Mouse (Mus musculus): ENCODE data around the gene Acin1. TPM values are rescaled to one million over a fixed set of nuclear protein-coding genes. Genes with fewer than 3 reads are reported as not detected.

Gene Acin1
- polyA plus RNA-seq, 1 experiment from 2014 or later: 113 TPM

DNA sequence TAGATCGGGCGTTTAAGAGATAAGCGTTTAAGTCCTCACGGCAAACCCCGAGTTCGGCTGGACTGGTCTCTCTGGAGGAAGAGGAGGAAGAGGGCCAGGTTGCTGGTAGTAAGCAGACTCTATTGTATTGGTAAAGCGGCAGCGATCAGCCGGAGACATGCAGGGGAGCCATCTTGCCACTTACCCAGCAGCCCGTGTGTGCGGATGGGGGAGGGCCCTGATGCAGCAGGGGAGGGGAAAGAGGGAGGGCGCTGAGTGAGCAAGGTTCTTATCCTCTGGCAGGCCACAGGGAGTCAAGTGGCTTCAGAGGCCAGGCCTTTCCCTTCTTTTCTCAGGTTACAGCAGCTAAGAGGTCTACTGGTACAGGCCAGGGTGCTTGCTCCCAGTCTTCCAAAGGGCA is 33.2 kb downstream of the Acin1 start:
- no peaks in the 10 kb centered on the region for H3K9me3 ChIP-seq (replicated peaks)
- peaks cover 58% of the 10 kb centered on the region for H3K36me3 ChIP-seq
- WGBS: under 1% methylated on average over 12 of the region's 12 CpGs
- H3K9ac ChIP-seq (replicated peaks): peak overlapping the region; percentile 62
- peaks cover 49% of the 10 kb centered on the region for H3K4me1 ChIP-seq
- H3K4me3 ChIP-seq (replicated peaks): peak overlapping the region; percentile 57
- H3K27ac ChIP-seq (replicated peaks): peak overlapping the region; percentile 84
- H3K27me3 ChIP-seq (replicated peaks): no peaks in the 10 kb centered on the region
- ATAC-seq (ENCODE audit: low FRiP score): peak; percentile 77
- peak overlapping the region; percentile 65 for H3K4me2 ChIP-seq

DNA sequence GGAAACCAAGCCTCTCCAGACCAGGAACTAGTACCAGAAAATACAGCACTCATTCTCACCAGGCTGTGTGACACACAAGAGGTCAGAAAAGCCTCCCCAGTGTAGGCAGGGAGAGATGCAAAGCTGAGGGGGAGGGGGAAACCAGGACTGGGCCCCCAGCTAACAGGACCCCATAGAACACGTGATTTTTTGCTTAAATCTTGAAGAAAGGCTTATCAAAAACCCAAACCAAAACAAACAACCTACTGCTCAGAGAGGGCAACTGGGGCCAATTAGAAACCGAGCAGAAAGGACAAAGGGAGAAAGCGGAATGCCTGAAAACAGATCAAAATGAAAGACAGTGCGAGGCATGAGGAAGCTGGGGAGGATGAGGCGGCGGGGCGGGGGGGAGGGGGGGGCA is 33.9 kb downstream of the Acin1 start:
- Histone ChIP-seq H3K4me3 (replicated peaks) (peak overlapping the region; percentile 57), H3K27me3 (replicated peaks) (no peaks in the 10 kb centered on the region), H3K9ac (replicated peaks) (peak overlapping the region; percentile 62), H3K36me3 (peaks cover 57% of the 10 kb centered on the region), H3K4me2 (peak overlapping the region; percentile 65), H3K27ac (replicated peaks) (peak overlapping the region; percentile 84), H3K9me3 (replicated peaks) (no peaks in the 10 kb centered on the region), H3K4me1 (peaks cover 54% of the 10 kb centered on the region)
- ATAC-seq (ENCODE audit: low FRiP score): no peak; the same call in 1 of the 2 replicates
- whole genome bisulfite sequencing: 0% methylated on average over 7 of the region's 7 CpGs

DNA sequence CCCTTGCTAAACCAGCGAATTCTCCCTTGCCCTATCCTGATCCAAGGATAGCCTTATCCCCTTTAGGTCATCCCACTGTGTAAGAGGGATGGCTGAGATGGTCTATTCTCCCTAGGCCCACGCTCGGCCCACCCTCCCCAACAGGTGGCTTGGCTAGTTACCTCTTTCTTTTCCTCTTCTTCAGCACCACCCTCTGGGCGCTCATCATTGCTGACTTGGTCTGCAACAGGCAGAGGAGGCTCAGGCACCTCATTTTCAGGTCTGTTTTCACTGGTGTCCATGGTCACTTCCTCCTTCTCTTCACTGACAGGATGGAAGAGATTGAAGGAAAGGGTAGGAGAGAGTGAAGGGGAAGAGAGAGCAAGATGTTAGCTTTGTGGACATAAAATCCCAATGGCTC is 35.2 kb downstream of the Acin1 start:
- no peaks in the 10 kb centered on the region for H3K27me3 ChIP-seq (replicated peaks)
- peaks cover 57% of the 10 kb centered on the region for H3K36me3 ChIP-seq
- 0 out of 2 replicates have a peak overlapping the region, but pooled peaks have one; percentile 62 for H3K9ac ChIP-seq (replicated peaks)
- ATAC-seq (ENCODE audit: low FRiP score): peak; percentile 15; the same call in 1 of the 2 replicates
- H3K4me3 ChIP-seq (replicated peaks): peak overlapping the region; percentile 57; the same call in 1 of the 2 replicates
- peak overlapping the region; percentile 84; the same call in 1 of the 2 replicates for H3K27ac ChIP-seq (replicated peaks)
- H3K4me1 ChIP-seq: peaks cover 54% of the 10 kb centered on the region
- 88% methylated on average over 4 of the region's 4 CpGs for WGBS
- H3K9me3 ChIP-seq (replicated peaks): no peaks in the 10 kb centered on the region
- peak overlapping the region; percentile 65 for H3K4me2 ChIP-seq

DNA sequence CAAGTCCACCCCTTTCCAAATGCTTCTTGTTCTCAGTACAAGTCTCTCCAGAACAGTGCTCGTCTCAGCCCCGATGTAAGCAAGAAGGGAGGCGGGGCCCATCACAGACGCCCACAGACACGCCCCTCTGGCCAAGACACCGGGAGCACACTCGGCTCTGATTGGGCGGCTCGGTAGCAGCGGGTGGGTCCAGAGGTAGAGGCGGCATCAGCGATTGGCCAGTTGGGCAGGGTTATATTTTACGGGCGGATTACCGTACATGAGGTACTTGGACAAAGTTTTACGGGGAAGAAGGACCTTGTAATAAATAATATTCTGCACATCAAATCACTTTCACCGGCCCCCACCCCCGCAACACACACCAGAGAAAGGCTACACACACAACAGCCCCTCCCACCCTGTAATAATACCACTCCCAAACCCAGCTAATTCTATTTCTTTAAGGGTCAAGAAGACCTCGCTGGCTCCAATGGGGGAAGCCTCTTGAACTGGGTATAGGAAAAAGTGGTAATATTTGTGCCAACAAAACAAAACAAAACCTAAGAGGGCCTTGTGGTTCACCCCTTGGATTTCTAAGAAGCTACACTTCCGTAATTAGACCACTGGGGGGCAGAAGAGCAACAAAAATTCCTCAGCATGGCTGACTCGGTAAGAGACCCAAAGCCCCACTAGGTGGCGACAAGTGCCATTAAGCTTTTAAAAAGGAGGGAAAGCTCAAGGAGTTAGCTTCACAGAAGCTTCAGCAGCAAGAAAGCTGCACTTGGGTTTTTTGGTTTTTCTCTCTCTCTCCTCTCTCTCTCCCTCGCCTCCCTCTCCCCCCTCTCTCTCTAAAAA is 35.9 kb downstream of the Acin1 start:
- no peak overlapping the region for H3K9ac ChIP-seq (replicated peaks)
- H3K27me3 ChIP-seq (replicated peaks): no peaks in the 10 kb centered on the region
- no peaks in the 10 kb centered on the region for H3K9me3 ChIP-seq (replicated peaks)
- H3K4me1 ChIP-seq: peaks cover 54% of the 10 kb centered on the region
- H3K27ac ChIP-seq (replicated peaks): 0 out of 2 replicates have a peak overlapping the region, but pooled peaks have one; percentile 84
- no peak overlapping the region; the same call in 1 of the 2 replicates for H3K4me3 ChIP-seq (replicated peaks)
- H3K36me3 ChIP-seq: peaks cover 57% of the 10 kb centered on the region
- H3K4me2 ChIP-seq: peak overlapping the region; percentile 65
- WGBS: 66% methylated on average over 23 of the region's 23 CpGs
- peak; percentile 37 for ATAC-seq (ENCODE audit: low FRiP score)

DNA sequence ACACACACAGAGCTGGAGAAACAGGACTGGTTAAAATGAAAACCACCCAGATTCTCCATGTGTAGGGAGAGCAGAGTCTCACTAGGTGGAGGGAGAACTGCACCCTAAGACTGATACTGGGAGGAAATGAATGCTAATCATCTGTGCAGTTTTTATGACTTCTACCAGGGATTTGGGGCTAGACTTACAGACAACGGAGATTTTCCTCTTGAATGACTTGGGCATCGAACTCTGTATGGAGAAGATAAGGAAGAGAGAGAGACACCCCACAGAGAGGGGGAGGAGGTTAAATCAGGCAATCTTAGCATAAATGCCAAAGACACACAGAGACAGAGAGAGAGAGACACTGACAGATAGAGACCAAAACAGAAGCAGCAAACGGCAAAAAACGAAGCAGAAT is 38.8 kb downstream of the Acin1 start:
- no peak for ATAC-seq (ENCODE audit: low FRiP score)
- whole genome bisulfite sequencing: 80% methylated on average over 4 of the region's 4 CpGs

DNA sequence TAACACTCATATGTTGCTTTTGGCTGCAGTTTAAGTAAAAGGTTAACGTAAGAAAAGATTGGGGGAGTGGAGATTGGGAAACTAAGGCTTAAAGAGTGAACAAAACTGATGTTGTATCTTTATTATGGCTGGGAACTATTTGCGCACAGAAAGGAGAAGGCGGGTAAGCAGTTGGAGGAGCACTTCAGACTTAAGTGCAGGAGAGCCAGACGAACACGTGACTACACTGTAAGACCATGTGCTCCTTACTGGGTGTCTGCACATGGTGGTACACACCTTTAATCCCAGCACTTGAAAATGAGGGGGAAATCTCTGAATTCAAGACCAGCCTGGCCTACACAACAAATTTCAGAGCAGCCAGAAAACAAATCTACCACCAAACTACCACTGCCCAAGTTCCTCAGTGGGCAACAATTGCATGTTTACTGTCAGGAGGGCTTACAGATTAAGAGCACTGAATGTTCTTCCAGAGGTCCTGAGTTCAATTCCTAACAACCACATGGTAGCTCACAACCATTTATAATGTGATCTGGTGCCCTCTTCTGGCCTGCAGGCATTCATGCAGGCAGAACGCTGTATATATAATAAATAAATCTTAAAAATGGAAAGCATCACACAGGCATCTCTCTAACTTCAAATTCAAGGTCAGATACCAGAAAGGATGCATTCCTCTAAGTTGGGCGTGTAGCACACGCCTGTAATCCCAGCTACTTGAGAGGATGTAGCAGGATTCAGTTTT is 39.7 kb downstream of the Acin1 start:
- WGBS: 93% methylated on average over 8 of the region's 8 CpGs
- Histone ChIP-seq H3K4me2 (no peak overlapping the region), H3K36me3 (peaks cover 88% of the 10 kb centered on the region), H3K4me3 (replicated peaks) (no peak overlapping the region), H3K9ac (replicated peaks) (no peak overlapping the region), H3K27me3 (replicated peaks) (no peaks in the 10 kb centered on the region), H3K27ac (replicated peaks) (no peak overlapping the region), H3K9me3 (replicated peaks) (no peaks in the 10 kb centered on the region), H3K4me1 (peaks cover 37% of the 10 kb centered on the region)
- no peak for ATAC-seq (ENCODE audit: low FRiP score)

More for the DNA sequence above, 38.8 kb downstream of the Acin1 start:
- H3K36me3 ChIP-seq: peaks cover 81% of the 10 kb centered on the region
- peaks cover 45% of the 10 kb centered on the region for H3K4me1 ChIP-seq
- H3K27ac ChIP-seq (replicated peaks): no peak overlapping the region
- no peak overlapping the region for H3K9ac ChIP-seq (replicated peaks)
- H3K27me3 ChIP-seq (replicated peaks): no peaks in the 10 kb centered on the region
- H3K4me3 ChIP-seq (replicated peaks): no peak overlapping the region
- no peaks in the 10 kb centered on the region for H3K9me3 ChIP-seq (replicated peaks)
- H3K4me2 ChIP-seq: no peak overlapping the region

DNA sequence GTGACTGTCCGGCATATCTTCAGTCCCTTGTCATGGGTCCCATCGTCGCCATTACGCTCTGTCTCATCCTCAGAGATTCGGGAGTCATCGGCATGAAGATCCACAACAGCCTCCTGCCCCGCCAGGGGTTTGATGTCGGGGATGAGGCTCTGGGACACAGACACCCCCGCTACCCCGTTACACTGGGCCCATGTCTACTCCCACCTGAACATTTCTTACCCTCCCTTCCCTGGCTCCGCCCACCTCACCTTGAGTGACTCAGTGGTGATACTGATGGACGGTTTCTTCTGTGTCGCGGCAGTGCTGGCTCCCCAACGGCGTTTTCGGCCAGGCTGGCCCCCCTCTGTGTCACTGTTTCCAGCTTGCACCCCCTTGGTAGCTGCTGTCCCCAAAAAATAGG is 40.3 kb downstream of the Acin1 start:
- no peak overlapping the region for H3K4me2 ChIP-seq
- no peak overlapping the region for H3K27ac ChIP-seq (replicated peaks)
- peaks cover 34% of the 10 kb centered on the region for H3K4me1 ChIP-seq
- H3K9me3 ChIP-seq (replicated peaks): no peaks in the 10 kb centered on the region
- H3K9ac ChIP-seq (replicated peaks): no peak overlapping the region
- 95% methylated on average over 17 of the region's 17 CpGs for WGBS
- no peak for ATAC-seq (ENCODE audit: low FRiP score)
- peaks cover 85% of the 10 kb centered on the region for H3K36me3 ChIP-seq
- no peak overlapping the region for H3K4me3 ChIP-seq (replicated peaks)
- no peaks in the 10 kb centered on the region for H3K27me3 ChIP-seq (replicated peaks)

DNA sequence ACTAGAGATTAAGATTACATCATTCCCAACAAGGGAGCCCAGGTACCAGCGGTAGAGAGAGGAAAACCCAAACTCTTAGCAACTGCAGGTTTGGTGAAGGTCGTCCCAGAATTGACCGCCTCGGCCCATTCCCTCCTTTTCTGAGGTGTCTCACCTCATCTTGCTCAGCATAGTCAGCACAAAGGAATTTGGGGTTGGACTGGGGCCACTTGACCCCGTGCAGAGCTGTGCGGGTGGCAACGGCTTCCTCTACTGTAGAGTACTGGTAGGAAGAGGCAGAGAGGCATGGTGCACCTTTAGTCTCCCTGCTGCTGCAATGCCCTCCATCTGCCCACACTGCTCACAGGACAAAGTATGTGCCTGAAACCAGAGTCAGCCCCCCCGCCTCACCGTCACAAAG is 42.4 kb downstream of the Acin1 start:
- 92% methylated on average over 9 of the region's 9 CpGs for WGBS
- H3K36me3 ChIP-seq: peaks cover 67% of the 10 kb centered on the region
- no peaks in the 10 kb centered on the region for H3K9me3 ChIP-seq (replicated peaks)
- no peak overlapping the region for H3K4me2 ChIP-seq
- H3K4me1 ChIP-seq: peaks cover 26% of the 10 kb centered on the region
- H3K27ac ChIP-seq (replicated peaks): no peak overlapping the region
- ATAC-seq (ENCODE audit: low FRiP score): no peak
- H3K4me3 ChIP-seq (replicated peaks): no peak overlapping the region
- H3K9ac ChIP-seq (replicated peaks): no peak overlapping the region
- no peaks in the 10 kb centered on the region for H3K27me3 ChIP-seq (replicated peaks)

DNA sequence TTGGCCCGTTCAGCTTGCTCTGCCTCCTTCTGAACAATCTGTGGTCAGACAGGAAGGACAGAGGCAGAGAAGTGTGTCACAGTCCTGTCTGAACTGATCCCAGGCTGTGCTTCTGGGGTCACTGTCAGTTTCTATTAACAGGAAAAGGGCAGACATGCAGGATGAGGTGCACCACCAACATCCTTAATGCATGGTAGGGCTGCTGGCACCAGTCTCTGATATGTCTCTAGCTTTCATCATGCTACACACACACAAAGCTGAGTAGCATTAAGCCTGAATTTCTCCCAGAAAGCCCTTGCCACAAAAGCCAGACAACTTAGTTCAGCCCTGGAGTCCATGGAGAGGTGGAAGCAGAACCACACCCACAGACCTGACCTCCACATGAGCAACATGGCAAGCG is 43.7 kb downstream of the Acin1 start:
- no peak for ATAC-seq (ENCODE audit: low FRiP score)
- H3K27ac ChIP-seq (replicated peaks): no peak overlapping the region
- WGBS: 91% methylated on average over 2 of the region's 2 CpGs
- no peak overlapping the region for H3K9ac ChIP-seq (replicated peaks)
- no peak overlapping the region for H3K4me2 ChIP-seq
- H3K4me1 ChIP-seq: peaks cover 28% of the 10 kb centered on the region
- no peaks in the 10 kb centered on the region for H3K9me3 ChIP-seq (replicated peaks)
- no peaks in the 10 kb centered on the region for H3K27me3 ChIP-seq (replicated peaks)
- H3K36me3 ChIP-seq: peaks cover 61% of the 10 kb centered on the region
- H3K4me3 ChIP-seq (replicated peaks): no peak overlapping the region

DNA sequence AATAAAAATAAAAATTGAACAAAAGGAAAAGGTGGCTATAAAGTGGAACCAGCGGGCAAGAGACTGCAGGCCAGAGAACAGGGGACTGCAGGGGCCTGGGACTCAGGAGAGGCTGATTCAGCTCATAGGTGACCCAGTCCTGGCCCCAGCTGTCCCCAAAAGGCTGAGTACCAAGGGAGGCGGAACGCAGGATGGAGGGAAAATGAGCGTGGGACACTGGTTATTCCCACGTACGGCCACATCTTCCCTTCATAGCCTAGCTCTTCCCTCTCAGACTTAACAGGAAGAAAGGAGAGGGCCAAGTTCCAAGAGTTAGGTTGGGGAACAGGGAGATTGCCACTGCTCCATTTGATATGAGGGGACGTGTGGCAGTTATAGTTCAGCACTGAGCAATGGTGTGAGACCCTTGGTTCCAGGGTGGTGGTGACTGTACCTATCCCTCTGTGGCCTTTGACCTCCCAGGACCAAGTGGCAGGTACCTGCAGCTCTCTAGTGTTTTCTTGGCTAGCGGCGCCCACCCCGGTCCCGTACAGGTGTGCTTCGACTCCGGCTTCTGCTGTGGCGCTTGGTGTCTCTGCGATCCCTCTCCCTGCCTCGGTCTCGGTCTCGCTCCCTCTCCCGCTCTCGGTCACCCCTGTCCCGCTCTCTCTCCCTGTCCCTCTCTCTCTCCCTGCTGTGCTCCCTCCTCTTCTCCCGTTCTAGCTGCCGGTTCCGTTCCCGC is 44.3 kb downstream of the Acin1 start:
- no peaks in the 10 kb centered on the region for H3K27me3 ChIP-seq (replicated peaks)
- no peak for ATAC-seq (ENCODE audit: low FRiP score)
- H3K4me3 ChIP-seq (replicated peaks): no peak overlapping the region
- H3K36me3 ChIP-seq: peaks cover 62% of the 10 kb centered on the region
- no peak overlapping the region for H3K9ac ChIP-seq (replicated peaks)
- H3K4me1 ChIP-seq: peaks cover 31% of the 10 kb centered on the region
- H3K4me2 ChIP-seq: no peak overlapping the region
- H3K9me3 ChIP-seq (replicated peaks): no peaks in the 10 kb centered on the region
- 80% methylated on average over 25 of the region's 25 CpGs for WGBS
- H3K27ac ChIP-seq (replicated peaks): peak overlapping the region; percentile 90; the same call in 1 of the 2 replicates

DNA sequence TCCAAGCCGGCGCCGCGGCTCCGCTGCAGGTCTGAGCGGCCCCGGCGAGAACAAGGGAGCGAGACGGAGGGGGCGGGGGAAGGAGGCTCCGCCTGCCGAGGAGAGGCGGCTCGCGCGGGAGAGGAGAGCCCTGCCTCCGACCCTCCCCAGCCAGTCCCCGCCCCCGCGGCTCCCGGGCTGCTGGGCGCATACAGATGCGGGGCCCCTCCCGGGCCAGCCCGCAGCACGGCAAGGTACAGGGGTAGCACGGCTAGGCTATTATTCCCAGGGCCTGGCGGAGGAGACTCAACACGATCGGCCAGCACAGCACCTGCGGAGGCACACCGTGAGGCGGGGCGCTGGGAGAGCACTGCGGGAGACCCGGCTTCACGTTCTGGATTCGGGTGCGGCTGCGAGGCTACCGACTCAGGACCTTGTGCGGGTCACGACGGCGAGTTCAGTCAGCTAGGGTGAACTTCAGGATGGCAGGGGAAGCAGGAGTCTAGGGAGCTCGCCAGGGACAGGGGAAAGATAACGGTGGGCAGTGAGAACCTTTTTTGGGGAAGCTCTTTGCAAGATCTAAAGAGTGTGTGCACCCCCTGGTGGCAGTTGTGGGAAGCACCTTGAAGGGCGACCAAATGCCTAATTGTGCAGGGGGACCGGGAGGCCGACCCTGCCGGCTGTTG is 45.3 kb downstream of the Acin1 start, which contains the start of gene Cdh24:
Gene Cdh24 (minus strand): TSS at position 60 of the 665 bp plus-strand sequence.
- Histone ChIP-seq H3K4me2 (peak within 1 kb of the TSS; percentile 96), H3K9ac (replicated peaks) (peak within 1 kb of the TSS; percentile 89), H3K4me1 (peaks cover 35% of the 10 kb centered on the region), H3K4me3 (replicated peaks) (peak within 1 kb of the TSS; percentile 79), H3K27me3 (replicated peaks) (no peaks in the 10 kb centered on the region), H3K36me3 (peaks cover 62% of the 10 kb centered on the region), H3K27ac (replicated peaks) (peak within 1 kb of the TSS; percentile 90), H3K9me3 (replicated peaks) (no peaks in the 10 kb centered on the region)
- peak; percentile 93 for ATAC-seq (ENCODE audit: low FRiP score)
- WGBS: under 1% methylated on average over 44 of the region's 52 CpGs
